Mouse (Mus musculus) cortical plate, adult 2 months (tissue): Measurements from ENCODE around the gene Trappc2l. TPM values are rescaled to one million over a fixed set of nuclear protein-coding genes. Genes with fewer than 3 reads are reported as not detected.

Experiments
- H3K27ac ChIP-seq: fragments of 200-500 bp; 2 replicates; pipeline ENCODE4 v1.5.1; 2012; ENCODE audit warnings: low read length, control low read depth, inconsistent platforms; ENCODE audit not compliant: insufficient read depth
- H3K4me1 ChIP-seq: fragments of 200-500 bp; 2 replicates; pipeline ENCODE4 v1.6.1; 2011; ENCODE audit warnings: low read length; ENCODE audit not compliant: control insufficient read depth, insufficient read depth
- H3K4me3 ChIP-seq: fragments of 200-500 bp; 2 replicates; pipeline ENCODE4 v1.5.1; 2011; ENCODE audit warnings: mild to moderate bottlenecking, low read length, control low read depth; ENCODE audit not compliant: insufficient read depth
- CTCF ChIP-seq: fragments of 200-500 bp; IDR thresholded peaks from 2 replicates; pipeline ENCODE4 v1.5.1; 2011; ENCODE audit warnings: mild to moderate bottlenecking, control low read depth, low read length; ENCODE audit not compliant: insufficient read depth; ENCODE audit errors: extremely low read depth
- POLR2A ChIP-seq: fragments of 200-500 bp; IDR thresholded peaks from 2 replicates; pipeline ENCODE4 v1.6.1; 2011; ENCODE audit warnings: mild to moderate bottlenecking, low read length, control low read depth; ENCODE audit not compliant: insufficient read depth; ENCODE audit errors: extremely low read depth
- polyA plus RNA-seq: library from polyadenylated mRNA; depleted of rRNA; stranded (reverse); fragments of >200 nt; gene quantifications from 2 replicates; pipeline ENCODE4 v1.2.3, GENCODE M21; 2012; rRNA removed

Gene Trappc2l
- polyA plus RNA-seq, 1 experiment = 133 TPM

DNA sequence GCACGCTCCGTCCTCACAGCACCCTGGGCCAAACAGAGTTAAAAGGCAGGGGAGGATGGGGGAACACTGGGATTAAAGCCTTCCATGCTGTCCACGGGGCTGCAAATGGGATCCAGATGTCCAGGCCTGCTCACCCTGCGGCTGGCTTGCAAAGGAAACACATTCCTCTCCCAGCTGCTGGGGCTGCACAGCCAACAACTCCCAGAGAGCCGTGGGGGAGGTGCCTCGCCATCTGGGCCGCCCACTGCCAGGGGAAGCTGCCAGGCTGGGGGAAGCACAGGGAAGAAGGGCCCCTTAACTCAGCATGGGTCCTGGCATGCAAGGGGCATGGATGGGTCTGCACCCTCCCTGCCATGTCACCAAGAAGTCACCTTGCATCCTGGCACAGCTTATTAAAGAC is 49.7 kb downstream of the Trappc2l start:
- no peak for TF ChIP-seq CTCF
- TF ChIP-seq POLR2A = no peak
- Histone ChIP-seq H3K4me1 (peaks cover 16% of the 10 kb centered on the region), H3K27ac (no peak overlapping the region), H3K4me3 (no peak overlapping the region)

DNA sequence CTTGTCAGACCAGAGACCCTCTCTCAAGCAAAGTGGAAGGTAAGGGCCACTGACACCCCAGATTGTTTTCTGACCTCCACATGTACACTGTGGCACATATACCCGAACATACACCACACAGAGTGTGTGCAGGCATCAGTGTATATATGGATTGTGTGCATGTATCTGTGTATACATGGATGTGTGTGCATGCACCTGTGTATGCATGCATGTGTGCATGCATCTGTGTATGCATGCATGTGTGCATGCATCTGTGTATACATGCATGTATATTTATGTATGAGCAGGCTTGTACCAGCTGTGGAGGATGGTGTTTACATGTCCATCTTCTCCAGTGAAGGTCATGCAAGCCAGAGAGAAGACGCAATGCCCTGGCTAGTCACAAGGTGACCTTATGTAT is 50.5 kb downstream of the Trappc2l start:
- TF ChIP-seq POLR2A (no peak), CTCF (no peak)
- Histone ChIP-seq H3K27ac (no peak overlapping the region), H3K4me1 (peaks cover 19% of the 10 kb centered on the region), H3K4me3 (no peak overlapping the region)

DNA sequence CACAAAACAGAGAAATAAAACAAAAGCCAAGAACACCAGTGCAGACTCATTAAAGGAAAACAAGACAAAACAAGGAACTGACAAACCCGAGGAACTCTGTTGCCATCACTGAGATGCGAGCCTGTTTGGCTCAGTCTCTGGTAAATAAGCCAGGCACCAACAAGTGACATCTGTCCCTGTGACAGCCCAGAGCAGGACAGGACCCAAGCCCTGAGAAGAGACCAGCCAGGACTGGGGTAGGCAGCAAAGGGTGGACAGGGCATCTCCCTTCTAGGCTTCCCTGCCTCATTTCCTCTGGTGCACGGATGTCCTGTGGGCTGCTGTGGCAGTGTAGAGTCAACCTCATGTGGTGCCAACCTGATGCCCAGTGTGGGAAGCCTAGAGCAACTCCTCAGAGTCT is 51.7 kb downstream of the Trappc2l start:
- H3K27ac ChIP-seq = no peak overlapping the region

DNA sequence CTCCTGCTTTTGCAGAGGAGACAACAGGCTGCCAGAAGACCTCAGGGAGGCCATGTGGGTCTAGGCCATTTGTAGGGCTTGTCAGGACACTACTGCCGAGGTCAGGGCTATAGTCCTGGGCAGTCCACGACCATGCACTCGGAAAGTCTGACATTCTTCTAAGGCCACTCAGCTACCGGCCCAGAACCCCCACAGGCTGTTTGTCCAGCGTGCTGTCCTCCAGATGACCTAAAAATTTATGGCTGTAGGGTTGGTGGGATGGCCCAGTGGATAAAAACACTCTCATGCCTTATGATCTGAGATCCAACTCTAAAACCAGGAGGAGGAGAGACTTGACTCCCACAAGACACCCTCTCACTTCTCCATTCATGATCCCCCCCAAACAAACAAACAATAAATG is 52.2 kb downstream of the Trappc2l start:
- peaks cover 19% of the 10 kb centered on the region for H3K4me1 ChIP-seq
- TF ChIP-seq POLR2A (no peak), CTCF (no peak)
- no peak overlapping the region for H3K4me3 ChIP-seq
- H3K27ac ChIP-seq = no peak overlapping the region

More for the DNA sequence above, 51.7 kb downstream of the Trappc2l start:
- Histone ChIP-seq H3K4me1 (peaks cover 19% of the 10 kb centered on the region), H3K4me3 (no peak overlapping the region)
- TF ChIP-seq CTCF (no peak), POLR2A (no peak)

DNA sequence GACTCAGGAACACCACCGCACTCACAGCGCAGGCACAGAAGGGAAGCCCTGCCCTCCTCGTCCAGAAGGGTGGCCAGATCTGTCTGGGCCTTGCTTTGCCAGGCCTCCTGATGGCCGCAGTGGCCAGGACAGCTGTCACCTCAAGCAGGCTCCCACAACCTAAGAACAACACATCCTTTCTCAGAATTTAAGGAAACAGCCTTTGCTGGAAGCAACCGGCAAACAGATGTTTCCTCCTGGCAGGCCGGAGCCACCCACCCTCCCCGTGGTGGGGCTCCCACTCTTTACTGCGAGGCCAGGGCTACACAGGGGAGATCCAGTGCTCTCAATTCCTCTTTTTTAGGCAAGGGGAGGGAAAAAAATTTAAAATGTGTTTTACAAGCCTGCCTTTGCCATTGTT is 53.8 kb downstream of the Trappc2l start:
- H3K27ac ChIP-seq = 0 out of 2 replicates have a peak overlapping the region, but pooled peaks have one; percentile 36
- H3K4me3 ChIP-seq = no peak overlapping the region
- peaks cover 19% of the 10 kb centered on the region for H3K4me1 ChIP-seq
- TF ChIP-seq CTCF (no peak), POLR2A (no peak)

DNA sequence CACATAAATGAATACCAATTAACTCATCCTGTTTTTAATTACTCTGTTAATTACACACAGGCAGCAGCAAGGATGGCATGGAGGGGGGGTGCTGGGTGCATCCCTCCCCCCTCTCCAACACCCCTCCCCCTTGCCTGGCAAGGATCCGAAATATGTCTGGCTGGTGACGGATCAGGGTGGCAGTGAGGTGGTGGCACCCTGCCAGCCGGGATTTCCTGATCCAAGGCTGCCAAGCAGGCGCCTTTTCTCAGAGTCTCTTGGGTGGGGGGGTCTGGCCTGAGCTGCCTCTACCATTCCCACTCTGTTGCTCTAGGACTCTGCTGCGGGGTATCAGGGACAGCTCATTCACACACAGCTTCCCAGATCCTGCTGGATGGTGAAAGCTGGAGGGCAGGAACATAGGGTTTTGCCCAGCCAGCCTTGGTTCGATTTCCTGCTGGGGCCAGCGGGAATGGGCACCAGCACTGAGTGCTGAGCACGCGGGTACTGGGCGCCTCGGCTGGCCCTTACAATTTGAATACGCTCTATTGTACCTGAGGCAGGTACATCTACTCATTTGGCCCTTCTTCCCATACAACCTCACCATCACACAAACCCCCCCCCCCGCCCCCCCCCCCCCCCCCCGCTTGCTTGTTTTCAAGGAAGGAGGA is 54.4 kb downstream of the Trappc2l start:
- Histone ChIP-seq H3K4me1 (peaks cover 18% of the 10 kb centered on the region), H3K27ac (no peak overlapping the region; the same call in 1 of the 2 replicates), H3K4me3 (no peak overlapping the region)

More for the DNA sequence above, 54.4 kb downstream of the Trappc2l start:
- TF ChIP-seq CTCF (no peak), POLR2A (no peak)

Other genes with a start within 250 kb of the Trappc2l start
- gene Zc3h18, start 235.0 kb upstream of the Trappc2l start, polyA plus RNA-seq = 33.0 and 33.6 TPM in 2 replicates
- 0.21 and 0.36 TPM in 2 replicates for gene Il17c, start 189.6 kb upstream of the Trappc2l start, polyA plus RNA-seq
- gene Cyba, start 178.7 kb upstream of the Trappc2l start, polyA plus RNA-seq = 19.3 and 19.8 TPM in 2 replicates
- 36.6 and 42.7 TPM in 2 replicates for gene Mvd, start 168.2 kb upstream of the Trappc2l start, polyA plus RNA-seq
- gene Snai3, start 150.9 kb upstream of the Trappc2l start, polyA plus RNA-seq = 0.93 and 1.2 TPM in 2 replicates
- gene Rnf166, start 135.6 kb upstream of the Trappc2l start, polyA plus RNA-seq = 68.2 and 76.8 TPM in 2 replicates
- 43.5 and 43.6 TPM in 2 replicates for gene Ctu2, start 135.5 kb upstream of the Trappc2l start, polyA plus RNA-seq
- 7.6 and 7.7 TPM in 2 replicates for gene Piezo1, start 60.3 kb upstream of the Trappc2l start, polyA plus RNA-seq
- gene Cdt1, start 43.6 kb upstream of the Trappc2l start, polyA plus RNA-seq = 2.8 and 3.2 TPM in 2 replicates
- 60.1 and 61.0 TPM in 2 replicates for gene Aprt, start 34.7 kb upstream of the Trappc2l start, polyA plus RNA-seq
- gene Galns, start 177 bp upstream of the Trappc2l start, polyA plus RNA-seq = 7.2 and 8.8 TPM in 2 replicates
- gene Pabpn1l, start 11.1 kb downstream of the Trappc2l start, polyA plus RNA-seq = not detected in 2 replicates
- gene Cbfa2t3, start 87.5 kb downstream of the Trappc2l start, polyA plus RNA-seq = 8.6 and 9.1 TPM in 2 replicates
- gene Acsf3, start 163.8 kb downstream of the Trappc2l start, polyA plus RNA-seq = 21.8 and 23.0 TPM in 2 replicates
- 1.1 and 1.2 TPM in 2 replicates for gene Cdh15, start 236.3 kb downstream of the Trappc2l start, polyA plus RNA-seq